Mouse (Mus musculus) kidney, adult 2 months (tissue): ENCODE results near the gene Zdhhc7.

Experiments used
- CTCF ChIP-seq: fragments of 200-500 bp; conservative IDR thresholded peaks from 2 replicates; pipeline ENCODE4 v1.5.1; 2011; ENCODE audit warnings: low read depth, mild to moderate bottlenecking, control low read depth, low read length, moderate library complexity, mixed read lengths; ENCODE audit not compliant: insufficient read depth, insufficient read length
- POLR2A ChIP-seq: fragments of 200-500 bp; IDR thresholded peaks from one replicate; pipeline ENCODE4 v1.6.1; 2011; ENCODE audit warnings: low read depth, low read length, control low read depth

- no peak for TF ChIP-seq POLR2A
- no peak for TF ChIP-seq CTCF
Observed at GRCm38 (mm10) chr8:120136618-120137017, 35.3 kb upstream of the Zdhhc7 start.
